In the genomic region with DNA sequence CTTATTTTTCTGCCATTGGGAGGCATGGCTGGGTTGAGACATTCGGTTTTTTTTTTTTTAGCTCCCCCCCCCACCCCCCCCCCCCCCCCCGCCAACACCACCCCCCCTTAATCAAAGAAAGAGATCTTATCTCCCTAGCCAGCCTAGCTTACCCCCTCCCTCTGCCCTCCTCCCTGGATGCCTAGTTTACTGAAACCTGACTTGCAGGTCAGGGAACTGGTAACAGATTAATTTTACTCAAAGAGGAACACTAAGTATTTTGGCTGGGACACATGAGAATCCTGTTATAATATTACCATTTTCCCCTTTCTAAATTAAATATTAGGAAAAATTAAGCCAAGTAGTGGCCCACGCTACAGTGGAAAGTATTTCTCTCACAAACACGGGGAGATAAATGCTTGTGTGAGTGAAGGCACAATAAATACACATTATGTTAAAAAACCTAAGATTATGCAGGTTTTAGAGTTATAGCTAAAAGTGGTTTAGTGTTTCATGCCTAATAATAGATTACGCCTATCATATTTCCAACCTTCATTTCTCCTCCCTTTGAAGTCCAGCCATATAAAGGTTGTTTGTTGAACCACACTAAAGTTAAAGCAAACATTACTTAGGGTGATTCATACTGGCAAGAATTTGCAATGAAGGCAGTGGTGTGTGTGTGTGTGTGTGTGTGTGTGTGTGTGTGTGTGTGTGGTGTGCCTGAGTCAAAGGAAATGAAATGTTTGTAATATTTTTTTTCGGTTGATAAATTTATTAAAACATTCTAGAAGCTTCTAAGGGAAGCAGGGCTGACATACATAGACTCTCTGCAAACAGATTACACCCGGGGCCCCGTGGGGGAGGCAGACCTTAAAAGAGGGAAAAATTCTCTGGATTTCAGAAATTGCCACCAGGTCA, we compare ENCODE assay signal across 7 mouse cellular contexts.
DNase-seq lines count a peak whose midpoint lies in the region; ATAC-seq lines count a peak whose summit lies in the region.

No protein-coding gene starts in this region.

- H3K9me3 ChIP-seq in stomach, embryonic 14.5 days (ENCODE audit: control insufficient read depth, low read depth, low read length), result no peaks in the 10 kb centered on the region

- DNase-seq in 416B (ENCODE audit: low read depth), result peak; percentile 82
- peak; percentile 50 for DNase-seq in CD4-positive, CD25-positive, alpha-beta regulatory T cell, adult 2 months (ENCODE audit: low read depth, low spot score)
- peak; percentile 58 for DNase-seq in fibroblast of lung, adult 2 months (ENCODE audit: low read depth)
- DNase-seq in kidney, postnatal 36 days, result peak; percentile 69 to 77

- peak overlapping the region; percentile 84 for H3K27ac ChIP-seq in stomach, embryonic 14.5 days (ENCODE audit: low read length)

- no peak overlapping the region for H3K4me3 ChIP-seq in stomach, embryonic 14.5 days (ENCODE audit: low read depth, low read length)

- no peaks in the 10 kb centered on the region for H3K36me3 ChIP-seq in stomach, embryonic 14.5 days (ENCODE audit: control insufficient read depth, insufficient read depth, low read length)

- peak; percentile 70 for ATAC-seq in stomach, embryonic 14.5 days (ENCODE audit: insufficient number of reproducible peaks, insufficient read depth, low FRiP score, low read depth)
- no peak for ATAC-seq in frontal cortex, adult (ENCODE audit: low TSS enrichment)
- no peak for ATAC-seq in erythroid progenitor cell, adult 5-6 weeks (replicated peaks; ENCODE audit: low FRiP score, poor library complexity, severe bottlenecking)

- WGBS in stomach, embryonic 14.5 days, result 8% methylated on average over 7 of the region's 8 CpGs

- H3K4me1 ChIP-seq in stomach, embryonic 14.5 days (ENCODE audit: control insufficient read depth, insufficient read depth, low read length), result peaks cover 7% of the 10 kb centered on the region; the same call in 1 of the 2 replicates

- no peak overlapping the region for H3K9ac ChIP-seq in stomach, embryonic 14.5 days (replicated peaks; ENCODE audit: low read depth, low read length)

- H3K4me2 ChIP-seq in stomach, embryonic 14.5 days (replicated peaks; ENCODE audit: low read depth, low read length), result no peak overlapping the region

- no peaks in the 10 kb centered on the region for H3K27me3 ChIP-seq in stomach, embryonic 14.5 days (ENCODE audit: control insufficient read depth, insufficient read depth, low read length)
